Mouse (Mus musculus) bone marrow macrophage, adult 2 months (primary cell): ENCODE measurements around the gene Fscn2.

Source experiments
- CTCF ChIP-seq: IDR thresholded peaks from 2 replicates; pipeline ENCODE4 v1.5.1; 2012; ENCODE audit warnings: low read depth, mild to moderate bottlenecking, low read length, moderate library complexity
- POLR2A ChIP-seq: IDR thresholded peaks from 2 replicates; pipeline ENCODE4 v1.6.1; 2012; ENCODE audit warnings: mild to moderate bottlenecking, low read depth, low read length, borderline replicate concordance

- TF ChIP-seq CTCF (no peak), POLR2A (no peak)
Observed at GRCm38 (mm10) chr11:120377337-120377736, 16.0 kb downstream of the Fscn2 start.
